Mouse (Mus musculus) yolk sac, embryonic 10.5 days (tissue): ENCODE results near the gene Eapp.

Experiments used
- DNase-seq: peaks from one replicate; pipeline ENCODE4 v3.0.0-alpha.2; 2017; ENCODE audit warnings: low spot score

Eapp gene

DNA sequence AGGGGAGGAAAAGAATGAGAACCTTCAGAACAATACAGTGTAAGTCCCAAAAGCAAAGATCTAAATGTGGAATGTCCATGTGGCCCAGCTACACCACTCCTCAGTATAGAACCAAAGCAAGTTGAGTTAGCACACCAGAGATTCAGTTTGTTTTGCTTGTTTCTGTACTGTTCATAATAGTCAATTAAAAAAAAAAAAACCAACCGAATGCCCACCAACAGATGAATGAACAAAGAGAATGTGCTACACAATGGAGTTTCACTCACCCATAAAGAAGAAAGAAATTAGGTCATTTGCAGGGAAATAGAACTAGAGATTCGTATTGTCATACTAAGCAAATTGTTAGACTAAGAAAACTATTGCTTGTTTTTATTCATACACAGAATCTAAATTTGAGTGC, 63.6 kb downstream of the Eapp start:
- DNase-seq, result no peak

- DNase-seq, result no peak
Measured at GRCm38 (mm10) chr12:54621942-54622341, 73.8 kb downstream of the Eapp start.
